Mouse (Mus musculus) splenic B cell, adult 2 months (primary cell): ENCODE measurements around the gene Robo1.

Experiments
- DNase-seq: peaks from one replicate; pipeline ENCODE4 v3.0.0-alpha.2; 2011; ENCODE audit warnings: low read depth, low spot score
- H3K27me3 ChIP-seq: 2 replicates; pipeline ENCODE4 v1.6.1; 2012; ENCODE audit warnings: mild to moderate bottlenecking, low read length, moderate library complexity, mixed read lengths; ENCODE audit not compliant: control insufficient read depth, poor library complexity, insufficient read depth, severe bottlenecking
- H3K36me3 ChIP-seq: 2 replicates; pipeline ENCODE4 v1.6.1; 2012; ENCODE audit warnings: mild to moderate bottlenecking, low read length, moderate library complexity, mixed read lengths; ENCODE audit not compliant: control insufficient read depth, poor library complexity, insufficient read depth, severe bottlenecking

Gene Robo1

DNA sequence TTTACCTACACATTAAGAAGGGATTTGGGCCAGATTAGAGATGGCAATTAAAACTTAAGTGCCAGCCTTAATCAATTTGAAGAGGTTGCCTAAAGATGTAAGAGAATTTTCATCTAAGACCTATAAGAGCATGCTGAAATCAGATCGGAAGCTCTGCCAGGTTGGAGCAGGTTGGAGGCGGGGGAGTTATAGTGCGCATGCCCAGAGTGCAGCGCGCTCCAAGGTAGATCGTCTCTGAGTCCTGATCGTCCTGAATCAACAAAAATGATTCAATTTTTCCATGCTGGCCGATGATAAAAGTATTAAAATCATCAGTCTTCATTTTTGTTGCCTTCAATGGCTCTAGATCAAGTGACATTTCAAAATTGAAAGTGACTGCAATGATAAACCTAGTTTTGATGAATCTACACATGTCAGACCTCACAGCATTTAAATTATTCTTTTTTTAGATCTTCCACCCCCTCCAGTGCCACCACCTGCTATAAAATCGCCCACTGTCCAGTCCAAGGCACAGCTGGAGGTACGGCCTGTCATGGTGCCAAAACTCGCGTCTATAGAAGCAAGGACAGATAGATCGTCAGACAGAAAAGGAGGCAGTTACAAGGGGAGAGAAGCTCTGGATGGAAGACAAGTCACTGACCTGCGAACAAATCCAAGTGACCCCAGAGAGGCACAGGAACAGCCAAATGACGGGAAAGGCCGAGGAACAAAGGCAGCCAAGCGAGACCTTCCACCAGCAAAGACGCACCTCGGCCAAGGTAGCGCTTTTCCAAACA, 727.3 kb downstream of the Robo1 start:
- Histone ChIP-seq H3K27me3 (no peaks in the 10 kb centered on the region), H3K36me3 (no peaks in the 10 kb centered on the region)
- no peak for DNase-seq

- Histone ChIP-seq H3K27me3 (no peaks in the 10 kb centered on the region), H3K36me3 (no peaks in the 10 kb centered on the region)
- no peak for DNase-seq
Observed at GRCm38 (mm10) chr16:73038552-73038951, 730.4 kb downstream of the Robo1 start.

DNA sequence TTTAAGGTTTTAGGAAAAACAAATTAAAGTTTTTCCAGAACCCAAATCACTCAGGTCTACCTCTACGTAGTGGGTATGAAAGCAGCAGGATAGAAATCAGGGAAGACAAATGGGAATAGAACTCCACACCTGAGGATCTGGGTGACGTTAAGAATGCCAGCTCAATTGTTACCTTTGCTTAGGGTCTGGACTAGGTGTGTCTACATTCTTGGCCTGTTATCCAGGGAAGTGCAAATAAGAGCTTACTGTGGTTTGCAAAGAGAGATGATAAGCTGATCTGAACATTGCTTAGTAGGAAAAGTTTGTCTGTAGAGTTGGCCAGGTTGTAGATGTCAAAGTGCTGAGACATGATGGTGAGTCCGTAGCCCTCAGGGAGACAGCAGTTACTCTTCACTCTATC, 754.4 kb downstream of the Robo1 start:
- no peak for DNase-seq
- H3K36me3 ChIP-seq = no peaks in the 10 kb centered on the region
- no peaks in the 10 kb centered on the region for H3K27me3 ChIP-seq

- DNase-seq = no peak
- H3K36me3 ChIP-seq = no peaks in the 10 kb centered on the region
Observed at GRCm38 (mm10) chr16:73067782-73068181, 759.7 kb downstream of the Robo1 start.

DNA sequence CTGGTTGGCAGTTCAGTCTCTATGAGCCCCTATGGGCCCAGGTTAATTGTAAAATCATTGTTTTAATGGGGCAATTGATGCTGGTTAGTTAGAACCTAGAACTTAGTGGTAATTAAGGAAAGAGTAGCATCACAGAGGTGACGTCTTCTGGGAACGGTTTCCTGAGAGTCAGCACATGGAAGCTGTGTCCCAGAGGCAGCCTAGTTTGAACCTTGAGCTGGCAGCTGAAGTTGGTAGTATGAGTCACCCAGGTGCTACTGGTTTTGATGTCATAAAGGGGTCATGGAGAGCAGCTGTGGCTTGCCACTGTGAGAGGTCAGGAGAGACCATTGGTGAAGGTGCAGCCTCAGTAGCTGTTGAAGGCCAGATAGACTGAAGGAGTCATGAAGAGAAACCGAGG, 763.9 kb downstream of the Robo1 start:
- Histone ChIP-seq H3K27me3 (no peaks in the 10 kb centered on the region), H3K36me3 (no peaks in the 10 kb centered on the region)
- DNase-seq = no peak

More at GRCm38 (mm10) chr16:73067782-73068181, 759.7 kb downstream of the Robo1 start:
- H3K27me3 ChIP-seq = no peaks in the 10 kb centered on the region

GRCm38 (mm10) chr16:73072883-73073282, 764.8 kb downstream of the Robo1 start:
- Histone ChIP-seq H3K36me3 (no peaks in the 10 kb centered on the region), H3K27me3 (no peaks in the 10 kb centered on the region)
- no peak for DNase-seq

- no peaks in the 10 kb centered on the region for H3K27me3 ChIP-seq
- no peaks in the 10 kb centered on the region for H3K36me3 ChIP-seq
- no peak for DNase-seq
Observed at GRCm38 (mm10) chr16:73082420-73082819, 774.3 kb downstream of the Robo1 start.

DNA sequence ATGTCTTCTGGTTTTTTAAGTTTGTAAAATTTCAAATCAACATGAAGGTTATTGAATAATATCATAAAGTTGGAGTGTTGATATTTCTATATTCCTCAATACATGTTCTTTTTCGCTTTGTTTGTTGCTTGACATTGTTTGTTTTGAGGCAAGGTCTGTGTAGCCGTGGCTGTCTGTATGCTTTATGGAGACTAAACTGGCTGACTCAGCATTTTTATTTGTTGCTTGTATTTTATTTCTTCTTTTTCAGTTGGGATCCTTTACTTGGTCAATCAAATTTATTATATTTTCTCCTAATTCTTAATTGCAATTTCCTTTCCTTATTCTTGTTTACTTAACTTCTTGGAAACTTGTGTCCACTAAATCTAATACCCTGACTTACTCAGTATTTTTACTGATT, 775.0 kb downstream of the Robo1 start:
- Histone ChIP-seq H3K36me3 (no peaks in the 10 kb centered on the region), H3K27me3 (no peaks in the 10 kb centered on the region)
- no peak for DNase-seq
